Mouse (Mus musculus) cortical plate, adult 2 months (tissue): Measurements from ENCODE around the gene Lat.

Experiments
- CTCF ChIP-seq: fragments of 200-500 bp; IDR thresholded peaks from 2 replicates; pipeline ENCODE4 v1.5.1; 2011; ENCODE audit warnings: mild to moderate bottlenecking, control low read depth, low read length; ENCODE audit not compliant: insufficient read depth; ENCODE audit errors: extremely low read depth
- POLR2A ChIP-seq: fragments of 200-500 bp; IDR thresholded peaks from 2 replicates; pipeline ENCODE4 v1.6.1; 2011; ENCODE audit warnings: mild to moderate bottlenecking, low read length, control low read depth; ENCODE audit not compliant: insufficient read depth; ENCODE audit errors: extremely low read depth

- TF ChIP-seq CTCF (no peak), POLR2A (no peak)
Observed at GRCm38 (mm10) chr7:126376903-126377277, 7.5 kb upstream of the Lat start.
